Comparison of ENCODE assay signal across 25 mouse cellular contexts in genomic region chr6:54793853-54794252, GRCm38 (mm10).
"Had no signal": no experiment of that assay in that cellular context is flagged by ENCODE, and none has a peak within 500 bp of the region (broad histone marks: within the 10 kb centered on the region; RNA-seq: fewer than 3 reads in every experiment).

No protein-coding gene starts in this region.

- H3K4me1 ChIP-seq: hindbrain, embryonic 10.5 days; hindbrain, embryonic 12.5 days; limb, embryonic 10.5 days; limb, embryonic 12.5 days; liver, embryonic 13.5 days had no signal

- H3K4me2 ChIP-seq: heart, embryonic 11.5 days; hindbrain, embryonic 12.5 days; hindbrain, embryonic 14.5 days; intestine, embryonic 15.5 days; limb, embryonic 12.5 days; liver, embryonic 11.5 days; liver, embryonic 13.5 days; liver, embryonic 15.5 days had no signal

- H3K27ac ChIP-seq: gastrocnemius, adult 2 months; heart, adult 2 months; hindbrain, embryonic 10.5 days; hindbrain, embryonic 12.5 days; hindbrain, embryonic 14.5 days; intestine, embryonic 15.5 days; layer of hippocampus, adult 2 months; left cerebral cortex, adult 2 months; limb, embryonic 10.5 days; limb, embryonic 12.5 days; liver, embryonic 13.5 days; liver, embryonic 15.5 days had no signal

- DNase-seq: gastrocnemius, adult 2 months; gastrocnemius, postnatal 14 days; heart, adult 2 months; heart, postnatal 10 days; heart, postnatal 4 days; kidney, adult 18-20 months; kidney, adult 8-10 months; kidney, postnatal 10 days; kidney, postnatal 25 days; kidney, postnatal 4 days; liver; liver, embryonic 13.5 days had no signal

- H3K9ac ChIP-seq: hindbrain, embryonic 12.5 days; hindbrain, embryonic 14.5 days; intestine, embryonic 15.5 days; limb, embryonic 12.5 days; liver, embryonic 13.5 days; liver, embryonic 15.5 days had no signal

- H3K9me3 ChIP-seq: intestine, embryonic 15.5 days; limb, embryonic 10.5 days; liver, embryonic 13.5 days; liver, embryonic 15.5 days had no signal

- H3K27me3 ChIP-seq: hindbrain, embryonic 12.5 days; intestine, embryonic 15.5 days; limb, embryonic 12.5 days; liver, embryonic 13.5 days; liver, embryonic 15.5 days had no signal

- H3K4me3 ChIP-seq: gastrocnemius, adult 2 months; heart, adult 2 months; hindbrain, embryonic 10.5 days; hindbrain, embryonic 12.5 days; intestine, embryonic 15.5 days; layer of hippocampus, adult 2 months; left cerebral cortex, adult 2 months; limb, embryonic 10.5 days; limb, embryonic 12.5 days; liver, embryonic 13.5 days; liver, embryonic 15.5 days had no signal

- H3K36me3 ChIP-seq: hindbrain, embryonic 10.5 days; hindbrain, embryonic 12.5 days; intestine, embryonic 15.5 days; limb, embryonic 10.5 days; limb, embryonic 12.5 days; liver, embryonic 13.5 days; liver, embryonic 15.5 days had no signal

- ATAC-seq: hindbrain, embryonic 16.5 days; intestine, embryonic 15.5 days; intestine, postnatal 0 days had no signal
